Mouse (Mus musculus): Measurements from ENCODE around the gene Vps13c.

Gene Vps13c

GRCm38 (mm10) chr9:67831359-67832045, 8.7 kb upstream of the Vps13c start:
- WGBS = under 1% methylated on average over 53 of the region's 57 CpGs

GRCm38 (mm10) chr9:67832046-67832605, 8.1 kb upstream of the Vps13c start, which contains the start of gene C2cd4a:
Gene C2cd4a (minus strand): TSS chr9:67832330.
- 5% methylated on average over 20 of the region's 20 CpGs for WGBS

- WGBS = 91% methylated on average over 5 of the region's 5 CpGs
Measured at GRCm38 (mm10) chr9:67834535-67834934, 5.7 kb upstream of the Vps13c start.

GRCm38 (mm10) chr9:67837311-67837710, 2.9 kb upstream of the Vps13c start:
- 91% methylated on average over 2 of the region's 2 CpGs for WGBS

GRCm38 (mm10) chr9:67842797-67843196, 2.6 kb downstream of the Vps13c start:
- 70% methylated on average over 5 of the region's 5 CpGs for WGBS

GRCm38 (mm10) chr9:67845012-67845411, 4.8 kb downstream of the Vps13c start:
- 75% methylated on average over 4 of the region's 4 CpGs for WGBS

GRCm38 (mm10) chr9:67845648-67846047, 5.5 kb downstream of the Vps13c start:
- WGBS = 54% methylated on average over 5 of the region's 5 CpGs

GRCm38 (mm10) chr9:67846089-67846488, 5.9 kb downstream of the Vps13c start:
- 93% methylated on average over 2 of the region's 2 CpGs for WGBS

- WGBS = 55% methylated on average over 3 of the region's 3 CpGs
Measured at GRCm38 (mm10) chr9:67847606-67848005, 7.4 kb downstream of the Vps13c start.

- 92% methylated on average over 12 of the region's 12 CpGs for WGBS
Measured at GRCm38 (mm10) chr9:67849397-67849796, 9.2 kb downstream of the Vps13c start.

- WGBS = 95% methylated on average over 3 of the region's 3 CpGs
Measured at GRCm38 (mm10) chr9:67849846-67850245, 9.7 kb downstream of the Vps13c start.

- WGBS = 88% methylated on average over 4 of the region's 4 CpGs
Measured at GRCm38 (mm10) chr9:67851150-67851549, 11.0 kb downstream of the Vps13c start.

- WGBS = 92% methylated on average over 2 of the region's 2 CpGs
Measured at GRCm38 (mm10) chr9:67860273-67860672, 20.1 kb downstream of the Vps13c start.

- WGBS = 93% methylated on average over 5 of the region's 5 CpGs
Measured at GRCm38 (mm10) chr9:67863332-67863731, 23.1 kb downstream of the Vps13c start.

GRCm38 (mm10) chr9:67864011-67864410, 23.8 kb downstream of the Vps13c start:
- 50% methylated on average over 4 of the region's 4 CpGs for WGBS

GRCm38 (mm10) chr9:67865411-67865810, 25.2 kb downstream of the Vps13c start:
- 81% methylated on average over 7 of the region's 7 CpGs for WGBS

- whole genome bisulfite sequencing = 81% methylated on average over 6 of the region's 6 CpGs
Measured at GRCm38 (mm10) chr9:67867411-67867810, 27.2 kb downstream of the Vps13c start.

- 58% methylated on average over 16 of the region's 16 CpGs for WGBS
Measured at GRCm38 (mm10) chr9:67869691-67870450, 29.7 kb downstream of the Vps13c start.

- 90% methylated on average over 7 of the region's 7 CpGs for WGBS
Measured at GRCm38 (mm10) chr9:67874522-67875222, 34.5 kb downstream of the Vps13c start.

- 49% methylated on average over 2 of the region's 2 CpGs for WGBS
Measured at GRCm38 (mm10) chr9:67875337-67875736, 35.1 kb downstream of the Vps13c start.

- 87% methylated on average over 14 of the region's 14 CpGs for WGBS
Measured at GRCm38 (mm10) chr9:67877081-67877718, 37.0 kb downstream of the Vps13c start.

Data from cerebral cortex, adult 2 months (tissue).